Mouse (Mus musculus): ENCODE results near the gene Slc13a5.

Slc13a5 gene

DNA sequence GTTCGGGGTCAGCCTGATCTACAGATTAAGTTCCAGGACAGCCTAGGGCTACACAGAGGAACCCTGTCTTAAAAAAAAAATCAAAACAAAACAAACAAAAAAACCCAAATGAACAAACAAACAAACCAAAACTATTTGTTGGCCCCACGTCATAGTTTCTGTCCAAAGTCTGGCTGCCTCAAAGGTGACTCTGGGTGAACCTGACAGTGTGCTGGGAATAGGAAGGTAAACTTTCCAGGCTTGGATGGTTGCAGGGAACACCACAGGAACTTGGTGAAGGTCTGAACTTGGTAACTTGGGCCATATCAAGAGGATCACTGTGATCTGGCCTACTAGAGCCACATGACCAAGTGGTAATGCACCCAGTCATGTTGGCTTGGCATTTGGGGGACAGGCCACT, 10.6 kb downstream of the Slc13a5 start:
- DNase-seq = no peak

DNA sequence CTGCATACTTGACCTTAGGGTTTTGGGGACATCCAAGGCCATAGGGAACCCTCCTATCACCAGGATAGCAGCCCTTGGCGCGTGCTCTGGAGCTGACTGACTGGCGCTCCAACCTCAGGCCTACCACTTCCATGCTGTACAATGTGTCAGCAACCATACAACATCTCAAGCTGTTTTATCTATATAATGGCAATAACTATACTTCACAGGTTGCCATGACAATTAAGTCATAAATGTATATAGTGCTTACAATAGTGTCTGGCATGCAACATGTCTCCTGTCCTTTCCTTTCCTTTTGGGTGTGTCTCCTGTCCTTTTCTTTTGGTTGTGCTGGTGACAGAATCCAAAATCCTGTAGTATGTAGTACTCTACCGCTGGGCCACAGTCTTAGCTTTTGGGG, 11.4 kb downstream of the Slc13a5 start:
- DNase-seq = no peak

DNA sequence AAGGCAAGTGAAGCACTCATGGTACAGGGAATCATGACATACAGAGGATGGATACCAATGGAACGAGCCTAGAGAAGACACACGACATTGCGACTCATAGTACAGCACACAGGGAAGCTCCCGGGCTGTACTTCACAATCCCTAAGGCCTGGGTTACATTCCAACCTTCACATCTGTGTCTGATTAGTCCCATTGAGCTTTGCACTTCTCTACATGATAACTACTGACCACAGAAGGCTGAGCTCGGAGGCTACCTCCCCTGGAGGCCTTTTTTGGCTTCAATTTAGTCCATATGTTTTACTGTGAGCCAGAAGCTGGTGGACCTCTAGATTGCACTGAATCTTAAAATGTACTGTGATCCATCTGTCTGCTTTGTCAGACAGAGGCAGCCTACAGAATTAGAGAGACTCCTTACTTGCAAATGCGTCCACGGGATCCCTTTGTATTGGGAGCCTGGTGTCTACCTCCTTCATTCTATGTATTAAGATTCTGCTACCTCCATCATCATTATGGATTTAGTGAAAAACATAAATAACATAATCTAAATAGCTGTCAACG, 21.7 kb downstream of the Slc13a5 start:
- DNase-seq = no peak

DNA sequence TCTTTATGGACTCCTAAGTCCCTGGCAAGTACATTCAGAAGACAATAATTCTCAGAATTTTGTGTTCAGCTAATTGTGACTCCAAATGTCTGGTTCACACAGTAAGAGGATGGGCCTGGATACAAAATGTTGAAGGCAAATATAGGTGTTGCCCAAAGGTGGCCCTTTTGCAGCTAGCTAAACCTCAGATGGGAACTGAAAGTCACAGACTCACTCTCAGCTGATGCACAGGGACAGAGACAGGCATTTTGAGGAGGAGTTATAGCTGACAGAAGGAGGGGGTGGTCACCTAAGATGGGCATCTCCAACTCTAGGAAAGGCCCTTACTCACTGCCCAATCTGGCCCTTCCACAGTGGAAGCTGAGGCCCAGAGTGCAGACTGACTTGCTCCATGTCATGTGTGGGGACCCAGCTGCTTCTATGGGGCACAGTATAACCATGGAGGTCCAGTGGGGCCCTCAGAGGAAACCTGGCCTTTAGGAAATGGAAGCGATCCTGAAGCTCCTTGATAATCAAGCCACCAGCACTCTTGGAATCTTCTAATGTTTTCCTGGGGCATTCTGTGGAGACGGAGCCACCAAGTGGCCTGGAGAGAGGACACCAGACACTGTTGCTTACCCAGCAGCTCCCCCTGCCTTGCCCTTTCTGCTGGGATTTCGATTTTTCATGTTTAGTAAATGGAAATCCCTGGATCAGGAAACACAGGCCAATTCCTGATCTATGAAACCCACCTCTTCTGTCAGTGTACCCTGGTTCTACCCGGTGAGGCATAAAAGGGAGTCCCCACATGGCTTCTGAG, 26.8 kb downstream of the Slc13a5 start:
- DNase-seq = no peak

DNA sequence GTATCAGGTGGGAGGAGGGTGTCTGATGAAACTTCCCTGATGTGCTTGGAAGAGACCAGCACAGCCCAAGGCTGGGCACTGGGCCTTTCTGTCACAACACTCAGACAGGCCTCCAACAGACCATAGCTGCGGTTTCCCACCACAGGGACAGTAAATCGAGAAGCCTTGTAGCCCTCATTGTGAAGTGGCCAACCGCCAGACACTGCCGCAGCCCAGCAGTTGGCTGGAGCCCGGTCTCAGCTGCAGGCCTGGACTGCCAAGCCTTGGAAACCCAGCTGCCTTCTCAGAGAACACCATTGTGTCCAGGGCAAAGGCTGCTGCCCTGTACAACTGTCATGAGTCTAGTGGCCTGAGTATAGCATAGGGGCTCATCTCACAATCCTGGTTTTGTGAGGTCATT, 33.0 kb downstream of the Slc13a5 start:
- no peak for DNase-seq

DNA sequence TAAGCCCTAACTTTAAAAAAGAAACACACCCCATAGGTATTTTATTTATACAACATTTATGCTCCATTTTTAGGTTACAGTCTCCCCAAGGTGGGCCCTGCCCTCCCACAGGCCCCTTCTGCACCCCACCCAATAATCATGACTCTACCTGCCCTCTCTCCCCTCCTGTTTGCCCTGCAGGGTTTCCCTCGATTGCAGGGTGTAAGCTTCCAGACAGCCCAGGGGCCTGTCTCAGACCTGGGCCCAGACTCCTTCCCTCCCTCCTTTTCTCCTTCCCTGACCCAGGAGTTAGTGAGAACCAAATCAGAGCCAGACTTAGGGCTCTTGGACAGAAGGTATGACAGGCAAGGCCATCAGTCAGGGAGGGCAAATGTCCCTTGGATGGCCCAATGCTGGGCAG, 34.0 kb downstream of the Slc13a5 start:
- no peak for DNase-seq

DNA sequence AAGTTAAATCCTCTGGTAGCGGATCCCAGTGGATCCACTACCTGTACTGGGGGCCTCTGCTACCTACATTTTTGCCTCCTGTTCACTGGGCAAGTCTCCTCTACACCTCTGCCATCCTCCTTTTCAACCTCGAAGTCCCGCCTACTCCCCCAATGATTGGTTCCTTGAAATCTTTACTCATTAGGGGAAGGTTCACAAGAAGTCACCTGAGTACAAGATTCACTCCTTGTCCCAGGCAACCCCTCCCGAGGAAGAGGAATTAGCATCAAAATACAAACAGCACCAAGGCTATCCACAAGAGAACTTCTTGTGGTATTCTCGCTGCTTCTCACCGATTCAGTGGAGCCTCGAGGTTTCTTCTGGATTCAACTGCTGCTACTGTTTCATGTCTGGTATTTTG, 35.0 kb downstream of the Slc13a5 start:
- DNase-seq = no peak

DNA sequence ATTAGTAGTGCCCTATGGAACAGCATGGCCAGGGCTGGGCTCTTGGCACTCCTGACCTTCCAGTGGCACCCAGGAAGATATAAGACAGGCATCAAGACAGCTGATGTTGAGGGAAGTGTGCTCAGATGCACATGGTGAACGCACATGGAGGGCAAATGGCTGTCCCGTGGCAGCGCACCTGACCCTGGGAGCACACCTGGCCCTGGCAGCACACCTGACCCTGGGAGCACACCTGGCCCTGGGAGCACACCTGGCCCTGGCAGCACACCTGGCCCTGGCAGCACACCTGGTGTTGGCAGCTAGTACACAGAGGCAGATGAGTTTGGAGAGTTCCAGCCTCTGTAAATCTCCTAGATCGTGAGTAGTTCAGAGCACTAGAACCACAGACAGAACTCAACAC, 38.5 kb downstream of the Slc13a5 start:
- DNase-seq = no peak

DNA sequence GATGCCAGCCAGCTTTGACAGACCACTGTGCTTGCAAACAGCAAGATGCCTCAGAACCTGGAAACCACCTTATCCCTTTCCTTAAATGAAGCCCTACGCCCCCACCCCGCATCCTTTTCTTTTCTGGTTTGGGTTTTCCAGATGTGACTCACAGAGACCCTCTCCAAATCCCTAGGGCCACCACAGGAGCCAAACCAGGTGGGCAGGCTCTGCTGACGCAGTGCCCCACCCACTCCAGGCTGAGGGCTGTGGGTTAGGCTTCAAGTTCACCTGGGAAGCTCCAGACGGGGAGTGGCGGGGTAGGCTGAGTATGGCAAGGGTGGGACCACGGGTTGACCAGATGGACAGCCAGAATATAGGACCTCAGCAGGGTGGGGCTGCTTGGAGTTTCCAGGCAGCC, 40.1 kb downstream of the Slc13a5 start:
- DNase-seq = no peak

DNA sequence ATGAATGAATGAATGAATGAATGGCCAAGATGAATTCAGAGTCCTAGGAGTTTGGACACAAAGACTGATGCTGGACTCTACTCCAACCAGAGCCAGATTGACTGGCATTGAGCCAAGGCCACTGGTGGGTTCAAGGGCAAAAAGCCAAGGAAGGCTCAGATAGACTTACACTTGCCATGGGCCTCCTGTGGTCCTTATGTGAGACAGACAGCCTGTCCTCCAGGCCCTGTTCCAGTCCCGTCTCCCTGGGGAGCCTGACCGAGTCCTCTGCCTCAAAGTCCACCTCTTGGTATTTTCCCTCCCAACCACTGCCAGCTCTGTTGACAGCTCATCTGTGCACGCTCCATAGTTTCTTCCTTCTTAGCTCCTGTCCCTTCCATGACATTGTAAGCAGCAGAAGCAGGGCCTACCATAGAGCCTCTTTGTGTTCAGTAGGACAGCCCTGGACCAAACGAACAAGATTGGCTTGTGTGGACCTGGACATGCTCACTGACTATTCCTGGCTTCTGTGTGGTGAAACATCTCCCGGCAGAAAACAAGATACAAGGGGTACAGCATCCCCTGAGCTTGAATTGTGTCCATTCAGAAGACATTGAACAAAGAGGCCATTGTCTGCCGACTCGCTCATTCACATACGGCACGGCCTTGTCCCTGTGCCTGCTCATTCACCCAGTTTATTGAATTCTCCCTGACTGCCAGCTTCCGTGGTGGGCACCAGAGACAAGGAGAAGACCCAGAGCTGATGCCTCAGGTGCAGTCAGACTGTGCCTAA, 40.8 kb downstream of the Slc13a5 start:
- DNase-seq = no peak

DNA sequence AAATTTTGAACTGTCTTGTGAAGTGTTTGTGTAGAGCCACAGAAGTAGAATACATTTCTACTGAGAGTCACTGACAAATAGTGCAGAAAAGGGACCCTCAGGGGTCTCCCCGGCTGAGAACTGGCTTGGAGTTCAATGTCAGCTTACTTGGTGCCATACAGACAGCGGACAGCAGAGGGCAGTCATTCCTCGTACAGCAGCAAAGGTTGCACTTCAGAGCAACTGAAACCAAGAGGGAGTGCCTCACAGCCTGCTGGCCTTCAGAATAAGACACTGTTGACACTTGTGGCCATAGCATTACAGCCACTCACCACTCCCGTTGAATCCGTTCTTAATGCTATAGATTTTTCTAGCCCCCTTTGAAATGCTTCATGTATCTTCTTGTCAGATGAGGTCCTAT, 42.2 kb downstream of the Slc13a5 start:
- peak; percentile 57 to 72 for DNase-seq

DNA sequence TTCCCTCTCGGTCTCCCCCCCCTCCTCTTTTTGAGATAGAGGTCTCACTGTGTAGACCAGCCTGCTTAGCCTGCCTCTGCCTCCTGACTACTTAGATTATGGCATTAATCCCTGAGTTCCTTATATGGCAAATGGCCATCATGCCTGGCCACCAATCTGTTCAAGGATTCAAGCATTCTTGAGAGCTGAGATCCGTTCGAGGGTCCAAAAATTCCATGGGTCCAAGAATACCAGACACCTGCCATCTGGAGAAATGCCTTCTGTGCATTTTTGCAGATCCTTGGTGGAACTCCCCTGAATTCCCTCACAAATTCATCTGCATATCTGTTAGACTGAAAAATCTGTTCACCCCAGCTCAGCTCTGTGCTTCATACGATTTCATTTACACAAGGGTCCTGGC, 43.6 kb downstream of the Slc13a5 start:
- DNase-seq = no peak

DNA sequence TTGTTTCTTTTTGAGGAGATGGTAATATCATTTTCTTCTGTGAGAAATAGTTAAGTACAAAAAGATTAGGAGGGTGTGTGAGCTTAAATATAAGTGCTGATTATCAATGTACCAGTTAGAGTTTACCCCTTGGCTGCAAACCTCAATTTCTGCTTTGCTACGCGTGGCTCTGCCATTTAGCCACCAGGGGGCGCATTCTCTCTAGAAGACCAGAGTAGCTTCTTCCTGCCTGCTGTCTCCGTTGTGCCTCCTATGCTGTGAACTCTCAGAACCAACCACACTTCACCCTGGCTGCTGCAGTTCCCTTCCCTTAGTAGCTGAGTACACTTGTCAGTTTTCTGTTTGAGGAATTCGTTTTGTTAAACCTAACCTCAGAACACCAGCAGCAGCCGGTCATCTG, 45.7 kb downstream of the Slc13a5 start:
- peak; percentile 67 to 71 for DNase-seq

DNA sequence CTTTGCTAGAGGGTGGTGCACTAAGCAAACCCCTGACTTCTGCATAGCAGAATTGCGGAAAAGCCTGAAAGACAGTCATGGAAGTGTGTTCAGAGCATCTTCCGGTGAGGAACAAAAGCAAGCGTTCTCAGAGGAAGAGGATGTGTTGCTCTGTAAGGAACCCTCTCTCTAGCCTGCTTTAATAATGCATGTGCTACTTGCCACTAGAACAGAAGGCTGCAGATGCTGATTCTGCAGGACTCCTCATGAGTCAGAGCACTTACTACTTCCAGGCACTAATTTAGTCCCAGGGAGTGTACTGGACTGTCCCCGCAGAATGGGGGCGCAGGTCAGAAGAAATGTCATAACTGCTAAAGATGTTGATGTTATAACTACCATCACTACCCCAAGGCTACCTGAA, 49.9 kb downstream of the Slc13a5 start:
- no peak for DNase-seq

DNA sequence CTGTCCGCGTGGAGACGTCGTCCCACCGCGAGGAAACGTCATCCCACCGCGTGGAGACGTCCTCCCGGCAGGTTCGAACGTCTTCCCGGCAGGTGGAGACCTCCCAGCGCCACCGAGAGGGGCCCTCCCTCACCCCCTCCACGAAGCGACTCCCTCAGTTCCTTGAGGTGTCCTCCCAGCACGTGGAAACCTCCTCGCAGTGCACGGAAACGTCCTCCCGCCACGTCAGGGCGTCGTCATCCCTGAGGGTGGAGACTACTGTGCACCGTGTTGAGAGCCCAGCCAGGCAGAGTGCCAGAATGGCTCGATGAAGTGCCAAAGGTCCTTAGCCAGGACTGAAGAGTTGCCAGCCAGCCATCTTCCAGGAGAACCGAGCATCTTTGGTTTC, 51.6 kb downstream of the Slc13a5 start, which contains the start of gene Med31:
Gene Med31 (minus strand): TSS at position 183 of the 388 bp plus-strand sequence.
- DNase-seq = peak; percentile 71 to 80

DNA sequence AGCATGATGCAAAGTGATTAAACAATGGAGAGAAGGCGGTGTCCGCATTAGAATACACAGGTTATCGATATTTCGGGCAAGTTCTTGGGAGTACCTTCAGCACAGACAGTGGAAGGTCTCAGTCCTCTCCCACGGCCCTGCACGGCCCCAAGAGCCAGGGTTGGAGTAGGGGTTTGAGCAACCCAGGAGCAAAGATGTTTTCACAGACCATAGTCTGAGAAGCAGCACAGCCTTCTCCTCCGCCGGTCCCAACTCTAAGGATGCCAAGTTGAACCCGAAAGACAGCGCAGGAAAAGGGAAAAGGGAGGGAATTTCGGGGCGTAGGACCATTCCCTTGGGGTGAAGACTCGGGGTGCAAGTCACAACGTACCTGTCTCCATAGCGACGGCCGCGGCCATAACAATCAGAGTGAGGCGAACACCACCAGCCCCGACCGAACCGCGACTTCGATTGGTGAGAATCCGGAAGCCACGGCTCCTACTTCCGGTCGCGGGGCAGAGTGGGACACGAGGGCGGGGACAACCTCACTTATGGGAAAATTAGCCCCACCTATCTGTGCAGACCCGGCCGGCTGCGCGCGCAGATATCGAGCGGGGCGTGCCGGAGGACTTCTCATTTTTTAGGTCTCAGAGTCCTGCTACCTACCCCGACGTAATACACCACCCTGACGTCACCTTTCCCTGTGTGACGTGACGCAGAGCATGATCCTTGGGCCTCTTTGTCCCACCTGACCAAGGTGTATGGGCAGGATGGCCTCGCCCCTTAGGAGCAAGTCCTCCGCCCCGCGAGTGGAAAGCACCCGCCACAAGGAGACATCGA, 52.2 kb downstream of the Slc13a5 start:
- DNase-seq = peak; percentile 86 to 90

DNA sequence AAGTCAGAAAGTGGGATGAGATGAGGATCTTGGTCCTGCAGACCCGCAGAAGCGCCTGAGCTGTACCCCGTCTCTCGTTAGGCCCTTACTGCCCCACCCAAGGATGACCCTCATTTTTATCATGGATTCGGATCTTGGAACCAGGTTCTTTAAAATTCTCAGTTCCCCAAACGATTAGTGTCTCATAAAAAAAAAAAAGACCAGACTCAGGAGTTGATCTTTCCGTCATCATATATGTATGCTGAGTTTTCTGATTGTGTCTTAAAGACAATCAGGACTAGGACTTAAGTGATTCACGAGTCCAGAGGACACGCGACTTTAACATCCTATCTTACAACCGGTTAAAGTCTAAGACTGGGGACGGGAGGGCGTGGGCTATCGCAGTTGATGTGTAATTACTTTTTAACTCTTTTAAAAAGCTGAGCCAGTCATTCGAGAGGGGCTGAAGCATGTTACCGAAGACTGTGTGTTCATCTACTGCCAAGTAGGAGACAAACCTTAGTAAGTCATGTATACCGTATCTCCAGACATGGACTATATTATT, 59.1 kb downstream of the Slc13a5 start:
- no peak for DNase-seq

DNA sequence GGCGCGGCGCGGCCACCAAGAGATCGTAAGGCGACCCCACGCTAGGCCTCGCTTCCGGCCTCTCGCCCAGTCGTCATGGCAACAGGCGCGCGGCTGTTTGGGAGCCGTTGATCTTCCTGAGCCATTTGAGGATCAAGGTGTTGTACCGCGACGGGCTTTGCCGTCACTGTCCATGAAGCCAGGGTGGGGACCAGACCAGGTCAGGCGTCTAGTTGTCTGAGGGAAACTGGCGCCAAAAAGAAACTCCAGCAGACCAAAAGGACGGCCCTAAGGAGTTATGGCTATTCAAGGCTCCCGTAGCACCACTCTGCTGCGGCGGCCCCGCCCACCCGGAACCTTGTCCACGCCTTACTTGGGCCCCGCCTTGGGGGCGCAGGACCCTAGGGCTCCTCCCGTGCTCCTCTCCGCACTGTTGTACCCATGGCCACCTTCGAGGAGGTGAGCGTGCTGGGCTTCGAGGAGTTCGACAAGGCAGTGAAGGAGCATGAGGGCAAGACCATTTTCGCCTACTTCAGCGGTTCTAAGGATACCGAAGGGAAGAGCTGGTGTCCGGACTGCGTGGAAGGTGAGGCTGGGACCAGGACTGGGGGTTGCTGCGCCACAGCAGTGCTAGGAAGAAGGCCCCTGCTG, 59.7 kb downstream of the Slc13a5 start, which contains the start of the genes 4933427D14Rik and Txndc17:
Gene 4933427D14Rik (minus strand): TSS at position 256 of the 630 bp plus-strand sequence.
Gene Txndc17 (plus strand): TSS at position 344 of the 630 bp plus-strand sequence.
- DNase-seq = peak; percentile 91

DNA sequence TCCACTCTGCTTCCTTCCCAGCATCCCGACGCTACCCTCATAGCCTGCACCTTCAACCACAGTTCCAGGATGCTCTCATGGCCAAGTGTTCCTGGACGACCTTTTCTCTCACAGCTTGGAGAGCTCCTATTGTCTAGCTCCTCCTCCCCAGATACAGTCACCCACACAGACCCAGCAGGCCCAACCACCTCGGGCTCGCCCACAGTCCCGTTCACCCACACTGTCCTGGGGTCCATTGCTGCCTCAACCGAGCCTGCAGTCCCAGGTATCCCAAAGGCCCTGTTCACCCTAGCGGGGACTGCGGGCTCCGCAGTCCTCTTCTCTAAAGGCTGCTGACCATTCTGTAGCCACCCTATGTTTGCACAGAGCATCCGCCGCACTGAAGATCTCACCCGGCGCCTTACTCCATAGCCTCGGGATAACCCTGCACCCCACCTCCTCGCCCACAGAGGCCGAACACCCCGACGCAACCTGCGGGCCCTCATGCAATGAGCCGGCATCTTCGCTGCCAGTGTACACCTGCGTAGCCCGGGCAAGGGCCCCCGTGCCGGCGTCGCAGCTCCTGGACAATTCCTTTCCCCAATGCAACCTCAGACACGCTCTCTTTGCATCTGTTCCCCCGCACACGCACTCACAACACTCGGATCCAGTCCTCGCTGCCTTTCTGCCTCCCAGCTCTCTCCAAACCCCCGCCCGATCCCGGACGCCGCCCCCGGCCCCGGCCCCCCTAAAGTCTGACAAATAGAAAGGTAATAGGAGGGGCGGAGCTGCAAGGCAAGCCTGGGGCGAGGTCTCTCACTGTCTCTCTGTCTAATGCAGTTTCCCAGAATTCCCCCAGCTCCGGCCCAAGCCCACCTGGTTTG, 60.5 kb downstream of the Slc13a5 start, which contains the start of gene Gm43951:
Gene Gm43951 (minus strand): TSS at position 500 of the 863 bp plus-strand sequence.
- DNase-seq = peak; percentile 21 to 40

DNA sequence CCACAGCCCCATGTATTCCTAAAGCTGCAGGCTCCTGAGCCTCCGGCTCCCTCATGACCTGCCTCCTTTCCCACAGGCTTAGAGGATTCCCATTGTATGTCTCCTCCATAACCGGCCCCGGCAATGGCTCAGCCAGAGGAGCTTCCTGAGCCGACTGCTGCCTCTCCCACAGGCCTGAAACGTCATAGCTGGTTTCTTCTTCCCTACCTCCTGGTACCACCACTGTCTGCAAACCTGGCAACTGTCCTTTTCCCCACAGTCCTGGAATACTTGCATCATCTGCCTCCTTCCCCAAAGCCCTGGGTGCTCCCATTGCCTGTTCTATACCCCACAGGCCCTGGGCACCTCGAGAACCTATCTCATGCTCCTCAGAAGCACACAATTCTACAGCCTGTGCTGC, 61.8 kb downstream of the Slc13a5 start:
- DNase-seq = no peak

DNA sequence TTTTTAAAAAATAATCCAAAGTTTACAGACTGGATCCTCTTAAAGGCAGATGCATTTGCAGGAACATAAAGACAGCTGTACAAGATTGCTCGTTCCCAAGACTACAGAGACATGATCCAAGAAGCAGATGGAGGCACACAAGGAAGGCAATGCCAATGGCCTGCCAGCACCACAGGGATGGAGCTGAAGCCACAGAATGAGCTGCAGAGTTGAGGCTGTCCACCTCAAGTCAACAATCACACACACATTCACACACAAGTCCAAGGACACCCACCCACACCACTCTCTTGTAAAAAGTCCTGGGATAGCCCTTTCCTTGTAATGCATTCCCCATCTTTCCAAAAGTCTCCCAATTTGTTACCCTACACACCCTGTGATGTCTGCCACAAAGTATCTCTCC, 63.6 kb downstream of the Slc13a5 start:
- no peak for DNase-seq

Measured in thymus, postnatal 36 days (tissue).